Mouse (Mus musculus) heart, embryonic 11.5 days (tissue): Measurements from ENCODE around the gene Snd1. TPM values are rescaled to one million over a fixed set of nuclear protein-coding genes. Genes with fewer than 3 reads are reported as not detected.

Source experiments
- ATAC-seq: fragments of 200-750 bp; cut with Nextera tagmentation; replicated peaks from 2 replicates; pipeline ENCODE4 v1.8.0; 2017; ENCODE audit warnings: moderate library complexity; ENCODE audit not compliant: insufficient number of reproducible peaks, low FRiP score, low TSS enrichment
- H3K27ac ChIP-seq: fragments of 300-500 bp; sonication (generic); 2 replicates; pipeline ENCODE4 v1.5.1; 2014; ENCODE audit warnings: mild to moderate bottlenecking, low read depth, low read length
- H3K27me3 ChIP-seq: fragments of 300-500 bp; sonication (generic); 2 replicates; pipeline ENCODE4 v1.6.1; 2014; ENCODE audit warnings: mild to moderate bottlenecking, low read length, mixed read lengths; ENCODE audit not compliant: control insufficient read depth, insufficient read depth
- H3K36me3 ChIP-seq: fragments of 300-500 bp; sonication (generic); 2 replicates; pipeline ENCODE4 v1.6.1; 2014; ENCODE audit warnings: mild to moderate bottlenecking, low read length, moderate library complexity, mixed read lengths; ENCODE audit not compliant: control insufficient read depth, insufficient read depth
- H3K4me1 ChIP-seq: fragments of 300-500 bp; sonication (generic); 2 replicates; pipeline ENCODE4 v1.6.1; 2014; ENCODE audit warnings: low read length; ENCODE audit not compliant: control insufficient read depth, insufficient read depth
- H3K4me2 ChIP-seq: fragments of 300-500 bp; sonication (generic); 2 replicates; pipeline ENCODE4 v1.6.1; 2014; ENCODE audit warnings: mild to moderate bottlenecking, moderate library complexity
- H3K4me3 ChIP-seq: fragments of 300-500 bp; sonication (generic); 2 replicates; pipeline ENCODE4 v1.5.1; 2014; ENCODE audit warnings: low read depth, low read length
- H3K9ac ChIP-seq: fragments of 300-500 bp; sonication (generic); 2 replicates; pipeline ENCODE4 v1.6.1; 2014; ENCODE audit warnings: mild to moderate bottlenecking, low read depth, low read length, moderate library complexity
- H3K9me3 ChIP-seq: fragments of 300-500 bp; sonication (generic); replicated peaks from 2 replicates; pipeline ENCODE4 v1.6.1; 2016; ENCODE audit warnings: low read length; ENCODE audit not compliant: control insufficient read depth
- WGBS: fragments of 180-500 bp; shearing (Covaris S2); extraction: QIAGEN DNeasy Blood & Tissue Kit; methylation state at CpG from one replicate; pipeline ENCODE4 v1.1.7; 2014; ENCODE audit not compliant: insufficient replicate concordance; 5-methylcytosine and 5-hydroxymethylcytosine counted together
- polyA plus RNA-seq: library from polyadenylated mRNA; unstranded; fragments of >200 nt; fragmentation: Nextera tagmentation; extraction: Ambion mirVana; gene quantifications from 2 replicates; pipeline ENCODE4 v1.2.1, GENCODE M21; 2014

Gene Snd1
- polyA plus RNA-seq, 1 experiment from 2014 or later = 87.9 TPM

DNA sequence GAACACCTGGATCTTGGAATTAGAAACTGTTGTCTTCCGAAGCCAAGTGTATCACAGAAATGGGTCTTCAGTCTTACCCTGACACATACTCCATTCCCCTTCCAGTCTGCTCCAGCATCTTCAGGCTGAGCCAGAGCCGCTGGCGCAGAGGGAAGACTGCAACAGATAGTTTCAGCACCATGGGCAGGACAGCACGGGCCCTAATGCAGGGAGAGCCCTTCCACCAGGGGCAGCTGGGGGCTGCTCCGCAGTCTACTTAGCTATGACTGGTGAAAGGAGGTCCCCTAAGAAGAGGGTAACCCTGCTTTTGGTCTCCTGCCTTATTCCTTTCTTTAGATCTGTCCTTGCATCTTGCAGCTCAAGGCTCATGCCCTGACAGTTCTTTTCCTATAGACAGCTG is 24.5 kb upstream of the Snd1 start:
- H3K36me3 ChIP-seq = no peaks in the 10 kb centered on the region
- ATAC-seq = no peak
- H3K4me2 ChIP-seq = no peak overlapping the region
- H3K9me3 ChIP-seq = no peaks in the 10 kb centered on the region
- peaks cover 27% of the 10 kb centered on the region for H3K27me3 ChIP-seq
- 10% methylated on average over 5 of the region's 5 CpGs for WGBS
- no peaks in the 10 kb centered on the region for H3K4me1 ChIP-seq
- H3K9ac ChIP-seq = no peak overlapping the region
- H3K4me3 ChIP-seq = no peak overlapping the region
- H3K27ac ChIP-seq = no peak overlapping the region

DNA sequence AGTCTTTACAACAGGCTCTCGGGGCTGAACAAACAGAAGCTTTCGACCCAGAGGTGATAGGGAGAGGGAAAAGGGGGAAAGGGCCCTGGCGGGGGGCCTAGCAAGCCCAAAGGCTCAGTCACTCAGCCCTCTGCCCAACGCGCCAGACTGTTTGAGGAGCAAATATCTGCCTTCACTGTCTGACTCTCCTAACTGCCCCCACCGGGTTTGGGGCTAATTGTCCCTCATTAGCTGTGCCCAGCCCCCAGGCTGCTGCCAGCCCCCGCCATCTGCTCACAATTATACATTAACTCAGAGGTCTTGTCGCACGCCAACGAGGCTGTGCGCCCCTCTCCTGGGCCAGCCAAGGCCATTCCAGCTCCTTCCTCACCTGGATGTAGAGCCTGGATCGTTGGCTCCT is 24.0 kb upstream of the Snd1 start:
- WGBS = 2% methylated on average over 12 of the region's 12 CpGs
- H3K4me2 ChIP-seq = no peak overlapping the region
- peaks cover 27% of the 10 kb centered on the region for H3K27me3 ChIP-seq
- no peaks in the 10 kb centered on the region for H3K36me3 ChIP-seq
- ATAC-seq = no peak
- no peak overlapping the region for H3K4me3 ChIP-seq
- no peak overlapping the region for H3K27ac ChIP-seq
- no peak overlapping the region for H3K9ac ChIP-seq
- H3K9me3 ChIP-seq = no peaks in the 10 kb centered on the region
- no peaks in the 10 kb centered on the region for H3K4me1 ChIP-seq

DNA sequence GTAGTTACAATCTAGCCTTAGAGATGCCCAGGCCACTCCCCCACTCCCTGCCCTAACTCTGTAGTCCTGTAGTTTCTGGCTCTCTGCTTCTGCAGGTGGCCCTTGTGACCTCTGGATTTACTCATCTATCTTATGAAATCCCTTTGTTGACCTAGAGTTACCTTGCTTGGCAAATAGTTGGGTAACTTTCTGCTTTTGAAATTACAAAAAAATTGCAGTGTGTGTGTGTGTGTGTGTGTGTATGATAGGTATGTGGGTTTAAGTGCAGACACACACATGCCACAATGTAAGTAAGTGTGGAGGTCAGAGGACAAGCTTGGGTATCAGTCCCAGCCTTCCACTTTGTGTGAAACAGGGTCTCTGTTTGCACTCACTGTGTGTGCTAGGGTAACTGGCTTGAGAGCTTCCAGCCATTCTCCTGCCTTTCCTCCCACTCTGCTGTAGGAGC is 15.7 kb upstream of the Snd1 start:
- Histone ChIP-seq H3K9me3 (no peaks in the 10 kb centered on the region), H3K27me3 (no peaks in the 10 kb centered on the region), H3K27ac (no peak overlapping the region), H3K4me3 (no peak overlapping the region), H3K9ac (no peak overlapping the region), H3K36me3 (no peaks in the 10 kb centered on the region), H3K4me1 (no peaks in the 10 kb centered on the region), H3K4me2 (no peak overlapping the region)
- ATAC-seq = no peak

DNA sequence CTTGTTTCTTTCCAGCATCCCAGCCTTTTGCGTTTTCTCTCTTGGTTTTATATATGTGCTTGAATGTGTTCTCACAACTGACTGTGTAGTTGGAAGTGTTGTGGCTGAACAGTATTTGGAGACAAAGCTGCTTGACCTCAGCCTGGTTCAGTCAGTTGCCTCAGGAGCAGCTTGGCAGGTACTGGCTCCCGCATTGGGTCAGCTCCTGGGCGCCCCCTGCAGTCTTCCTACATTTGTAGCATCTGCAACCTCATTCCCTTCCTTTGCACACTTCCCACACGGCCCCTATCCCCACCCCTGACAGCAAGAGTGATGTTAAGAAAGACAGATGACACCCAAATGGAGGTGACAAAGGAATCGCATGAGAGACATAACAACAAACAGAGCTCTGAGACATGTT is 14.4 kb upstream of the Snd1 start:
- no peak for ATAC-seq
- no peak overlapping the region for H3K27ac ChIP-seq
- 3% methylated on average over 5 of the region's 5 CpGs for WGBS

DNA sequence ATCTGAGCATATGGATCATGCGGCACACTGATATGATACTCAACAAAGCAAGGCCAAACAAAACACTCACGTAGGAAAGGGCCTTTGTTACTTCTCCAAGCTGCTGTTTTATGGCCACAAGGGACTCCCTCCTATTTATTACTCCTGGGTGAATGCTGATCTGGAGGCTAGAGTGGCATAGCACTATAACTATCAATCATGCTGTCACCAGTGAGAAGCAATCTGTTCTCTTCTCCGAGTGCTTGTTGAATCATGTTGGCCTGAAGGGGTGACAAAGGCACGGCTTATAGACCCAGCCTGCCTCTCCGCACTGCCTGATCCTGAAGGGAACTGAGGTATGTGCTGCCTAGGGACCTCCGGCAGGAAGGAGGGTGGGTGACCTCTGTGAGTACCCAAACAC is 10.3 kb upstream of the Snd1 start:
- no peak overlapping the region for H3K4me3 ChIP-seq
- H3K27ac ChIP-seq = no peak overlapping the region
- 34% methylated on average over 6 of the region's 6 CpGs for WGBS
- H3K4me2 ChIP-seq = no peak overlapping the region
- ATAC-seq = no peak
- no peaks in the 10 kb centered on the region for H3K27me3 ChIP-seq
- no peaks in the 10 kb centered on the region for H3K36me3 ChIP-seq
- H3K9ac ChIP-seq = no peak overlapping the region
- no peaks in the 10 kb centered on the region for H3K4me1 ChIP-seq
- H3K9me3 ChIP-seq = no peaks in the 10 kb centered on the region

More for the DNA sequence above, 14.4 kb upstream of the Snd1 start:
- H3K36me3 ChIP-seq = no peaks in the 10 kb centered on the region
- no peaks in the 10 kb centered on the region for H3K4me1 ChIP-seq
- no peak overlapping the region for H3K4me3 ChIP-seq
- H3K9me3 ChIP-seq = no peaks in the 10 kb centered on the region
- no peak overlapping the region for H3K9ac ChIP-seq
- H3K4me2 ChIP-seq = no peak overlapping the region
- no peaks in the 10 kb centered on the region for H3K27me3 ChIP-seq

DNA sequence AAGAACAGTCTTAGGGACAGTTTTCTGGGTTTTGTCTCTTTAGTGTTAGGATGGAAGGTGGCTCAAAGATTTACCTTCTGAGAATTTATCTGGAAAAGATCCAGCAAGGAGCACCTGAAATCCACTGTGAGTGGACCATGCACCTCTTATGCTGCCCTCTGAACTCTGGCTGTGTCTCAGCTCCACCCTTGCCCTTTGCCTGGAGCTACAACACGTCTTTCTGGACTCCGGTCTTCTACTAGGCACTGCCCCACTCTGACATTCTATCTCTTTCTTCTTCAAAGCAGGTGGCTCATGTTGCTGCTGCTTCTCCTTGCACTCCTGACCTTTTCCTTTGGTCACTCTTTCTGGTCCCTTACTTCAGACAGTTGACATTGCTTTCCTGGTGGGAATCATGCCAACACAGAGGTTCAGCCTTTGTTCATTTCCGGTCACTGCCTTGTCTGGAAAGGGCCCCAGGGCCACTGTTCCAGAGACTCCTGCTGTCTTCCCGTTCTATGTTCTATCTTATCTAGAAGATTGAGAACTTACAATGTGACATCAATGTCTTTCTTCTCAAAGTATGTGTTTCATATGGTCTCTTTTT is 4.8 kb upstream of the Snd1 start:
- Histone ChIP-seq H3K36me3 (no peaks in the 10 kb centered on the region), H3K9ac (no peak overlapping the region), H3K9me3 (no peaks in the 10 kb centered on the region), H3K27me3 (no peaks in the 10 kb centered on the region), H3K4me2 (no peak overlapping the region), H3K4me3 (no peak overlapping the region), H3K4me1 (no peaks in the 10 kb centered on the region), H3K27ac (no peak overlapping the region)
- ATAC-seq = no peak
- 66% methylated on average over 4 of the region's 4 CpGs for WGBS

DNA sequence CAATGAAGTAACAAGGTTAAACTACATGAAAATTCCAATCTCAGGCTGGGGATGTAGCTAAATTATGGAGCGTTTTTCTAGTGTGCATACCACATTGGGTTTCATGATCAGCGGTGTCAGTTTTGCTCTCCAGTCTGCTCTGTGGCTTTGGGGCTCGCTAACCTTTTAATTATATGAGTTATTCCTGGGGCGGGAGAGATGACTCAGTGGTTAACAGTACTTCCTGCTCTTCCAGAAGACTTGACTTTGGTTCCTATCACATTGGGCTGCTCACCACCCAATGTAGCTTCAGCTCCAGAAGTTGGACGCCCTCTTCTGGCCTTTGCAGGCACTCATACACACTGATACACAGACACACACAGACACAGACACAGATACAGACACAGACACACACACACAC is 4.3 kb upstream of the Snd1 start:
- Histone ChIP-seq H3K27ac (no peak overlapping the region), H3K36me3 (no peaks in the 10 kb centered on the region), H3K4me2 (no peak overlapping the region), H3K4me1 (no peaks in the 10 kb centered on the region), H3K9me3 (no peaks in the 10 kb centered on the region), H3K27me3 (no peaks in the 10 kb centered on the region), H3K4me3 (no peak overlapping the region), H3K9ac (no peak overlapping the region)
- 77% methylated on average over 5 of the region's 5 CpGs for WGBS
- no peak for ATAC-seq

DNA sequence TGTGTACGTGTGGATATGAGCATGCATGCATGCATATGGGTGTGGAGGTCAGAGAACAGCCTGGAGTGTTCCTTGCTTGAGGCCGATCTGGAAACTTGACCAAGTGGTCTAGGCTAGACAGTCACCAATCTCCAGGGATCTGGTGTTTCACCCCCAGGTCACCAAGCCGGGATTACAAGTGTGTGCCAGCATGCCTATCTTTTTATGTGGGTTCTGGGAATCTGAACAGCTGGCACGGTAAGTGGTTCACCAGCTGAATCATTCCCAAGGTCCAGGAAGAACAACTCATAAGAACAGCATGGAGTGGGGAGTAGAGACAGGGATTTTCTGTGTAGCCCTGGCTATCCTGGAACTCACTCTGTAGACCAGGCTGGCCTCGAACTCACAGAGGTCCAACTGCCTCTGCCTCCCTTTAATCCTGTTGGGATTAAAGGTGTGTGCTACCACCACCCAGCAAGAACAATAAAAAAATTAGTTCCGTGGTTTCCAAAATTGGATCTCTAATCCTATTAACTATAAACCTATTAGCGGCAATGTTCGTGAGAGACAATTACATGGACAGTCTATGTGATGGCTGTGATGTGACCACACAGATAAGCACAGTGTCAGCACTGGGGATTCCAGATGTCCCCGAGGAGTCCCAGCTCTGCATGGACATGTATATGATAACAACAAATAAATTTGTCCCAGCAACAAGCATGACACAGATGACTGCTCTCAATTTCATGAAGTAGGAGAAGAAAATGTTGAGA is 3.5 kb upstream of the Snd1 start:
- no peaks in the 10 kb centered on the region for H3K4me1 ChIP-seq
- 80% methylated on average over 9 of the region's 9 CpGs for WGBS
- H3K27me3 ChIP-seq = no peaks in the 10 kb centered on the region
- H3K9me3 ChIP-seq = no peaks in the 10 kb centered on the region
- H3K9ac ChIP-seq = no peak overlapping the region
- H3K27ac ChIP-seq = no peak overlapping the region
- H3K4me3 ChIP-seq = no peak overlapping the region
- H3K4me2 ChIP-seq = no peak overlapping the region
- H3K36me3 ChIP-seq = no peaks in the 10 kb centered on the region
- no peak for ATAC-seq

DNA sequence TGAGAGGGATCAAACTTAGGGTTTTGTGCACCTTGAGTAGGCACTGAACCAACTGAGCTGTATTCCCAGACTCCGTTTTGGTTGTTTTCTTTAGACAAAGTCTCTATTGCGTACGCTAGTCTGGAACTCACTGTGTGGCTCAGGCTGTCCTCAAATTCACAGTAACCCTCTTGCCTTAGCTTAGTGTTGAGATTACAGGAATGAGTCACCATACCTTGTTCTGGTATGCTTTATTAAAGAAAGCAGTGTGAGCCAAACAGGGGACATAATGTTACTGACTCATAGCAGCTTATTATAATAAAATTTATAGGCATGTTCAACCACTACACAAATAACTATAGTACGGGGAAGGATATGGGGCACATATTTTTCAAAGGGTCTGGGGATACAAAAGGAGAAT is 728 bp upstream of the Snd1 start:
- Histone ChIP-seq H3K4me1 (no peaks in the 10 kb centered on the region), H3K27me3 (no peaks in the 10 kb centered on the region), H3K9ac (no peak overlapping the region), H3K4me3 (no peak overlapping the region), H3K36me3 (no peaks in the 10 kb centered on the region), H3K27ac (no peak overlapping the region), H3K4me2 (no peak overlapping the region), H3K9me3 (no peaks in the 10 kb centered on the region)
- 73% methylated on average over 4 of the region's 4 CpGs for WGBS
- ATAC-seq = no peak
